Mouse (Mus musculus): ENCODE measurements at regions not wholly inside any gene's neighbourhood (a gene's known extent, or its start where the extent isn't known, plus 50 kb on each side); places are given as distances from the start of the nearest gene placed in this dataset.

GRCm38 (mm10) chr10:116649287-116649686 lies 68.0 kb upstream of the Cnot2 start:
- DNase-seq, result no peak

DNA sequence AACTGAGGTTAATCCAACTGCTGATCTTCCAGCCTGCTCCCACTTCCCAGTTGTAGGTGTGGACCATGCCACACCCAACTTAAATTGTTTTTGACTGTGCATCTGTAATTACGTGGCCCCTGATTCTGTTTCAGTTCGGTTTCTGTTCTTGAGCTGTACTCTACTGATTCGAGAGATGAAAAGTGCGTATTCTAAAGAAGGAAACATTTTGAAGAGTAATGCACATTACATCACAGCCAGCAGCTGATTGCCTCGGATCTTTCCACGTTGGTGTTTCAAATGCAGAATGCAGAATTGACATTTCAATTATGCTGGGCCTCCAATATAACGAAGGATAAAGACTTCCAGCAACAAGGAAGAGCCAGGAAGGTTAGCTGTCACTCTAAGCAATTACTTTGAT lies 64.7 kb upstream of the Cnot2 start:
- DNase-seq, result no peak

GRCm38 (mm10) chr10:116645631-116646030 lies 64.3 kb upstream of the Cnot2 start:
- DNase-seq, result peak; percentile 62 to 72

DNA sequence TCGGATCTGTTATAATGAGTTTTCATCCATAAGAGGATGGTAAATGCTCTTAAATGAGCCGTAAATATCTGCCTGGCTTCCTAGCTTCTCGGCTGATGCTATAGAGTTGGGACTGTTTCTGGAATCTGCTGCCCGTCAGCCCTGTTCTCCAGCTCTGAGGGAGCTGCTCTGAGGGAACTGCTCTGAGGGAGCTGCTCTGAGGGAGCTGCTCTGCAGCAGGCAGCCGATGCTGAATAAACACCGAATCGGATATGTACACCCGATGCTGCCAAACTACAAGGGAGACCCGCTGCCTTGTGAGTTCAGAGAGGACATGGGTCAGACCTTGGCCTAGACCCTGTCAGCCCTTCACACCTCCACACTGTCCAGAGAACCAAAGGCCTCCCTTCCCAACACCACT lies 63.8 kb upstream of the Cnot2 start:
- peak in 1 of 2 experiments; percentile 25 for DNase-seq

Data from cerebellum, postnatal 10 days (tissue).